Mouse (Mus musculus) cerebellum, postnatal 4 days (tissue): ENCODE measurements at regions not wholly inside any gene's neighbourhood (a gene's known extent, or its start where the extent isn't known, plus 50 kb on each side); places are given as distances from the start of the nearest gene placed in this dataset.

Experiments used
- DNase-seq, 2 experiments: peaks; one replicate each; pipeline ENCODE4 v3.0.0; 2022; ENCODE audit warnings: low spot score in 2 of 2, mixed read lengths in 1 of 2

DNA sequence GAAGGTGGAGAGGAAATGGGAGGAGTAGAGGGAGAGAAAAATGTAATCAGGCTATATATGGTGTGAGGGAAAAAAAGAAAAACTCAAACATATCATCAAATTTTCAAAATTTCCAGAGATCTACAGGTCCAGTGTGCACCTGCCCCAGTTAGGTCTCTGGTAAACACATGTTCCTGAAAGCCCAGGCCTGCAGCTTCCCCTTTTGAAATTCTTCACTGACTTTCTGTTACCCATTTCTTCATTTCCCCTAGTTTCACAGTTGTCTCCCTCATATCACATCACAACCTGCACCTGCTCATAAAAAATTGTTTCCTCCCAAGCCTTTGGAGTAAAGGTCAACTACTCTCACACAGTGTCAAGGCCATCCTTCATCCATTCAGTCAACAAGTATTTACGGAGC, 236.9 kb upstream of the Ldb2 start:
- no peak for DNase-seq

DNA sequence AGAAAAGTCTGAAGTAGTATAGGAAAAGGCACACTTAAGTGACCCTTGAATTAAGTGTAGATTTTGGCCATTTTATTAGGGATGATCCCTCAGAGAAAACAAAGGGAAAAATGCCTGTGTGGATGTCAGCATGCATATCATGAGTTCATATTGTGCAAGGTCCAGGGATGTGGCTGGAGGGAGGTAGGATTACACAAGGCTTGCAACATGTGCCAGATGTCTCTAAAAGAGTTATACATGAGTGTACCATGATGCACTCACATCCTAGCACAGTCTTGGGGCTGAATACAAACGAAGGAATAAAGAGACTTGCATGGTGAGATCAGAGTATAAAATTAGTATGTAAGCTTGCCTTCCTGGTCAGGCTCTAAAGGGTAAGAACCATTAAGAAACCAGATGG, 233.7 kb upstream of the Ldb2 start:
- no peak for DNase-seq

DNA sequence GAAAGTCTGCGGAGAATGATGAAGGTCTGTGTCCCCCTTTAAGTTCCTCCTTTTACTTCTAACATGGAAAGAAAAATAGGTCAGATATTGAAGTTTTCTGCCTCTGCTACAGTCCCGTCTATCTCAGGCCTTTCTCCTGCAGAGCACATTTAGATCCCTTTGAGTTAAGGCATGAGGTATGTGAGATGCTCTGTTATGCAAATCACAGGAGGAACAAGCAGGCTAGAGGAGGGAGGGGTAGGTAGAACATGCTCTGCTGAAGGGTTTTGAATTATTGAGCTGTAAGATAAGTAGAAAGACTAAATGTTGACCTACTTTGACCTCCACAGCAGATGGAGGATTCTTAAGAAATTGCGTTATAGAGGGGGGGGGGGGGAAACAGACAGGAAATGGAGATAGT, 228.4 kb upstream of the Ldb2 start:
- DNase-seq = no peak

DNA sequence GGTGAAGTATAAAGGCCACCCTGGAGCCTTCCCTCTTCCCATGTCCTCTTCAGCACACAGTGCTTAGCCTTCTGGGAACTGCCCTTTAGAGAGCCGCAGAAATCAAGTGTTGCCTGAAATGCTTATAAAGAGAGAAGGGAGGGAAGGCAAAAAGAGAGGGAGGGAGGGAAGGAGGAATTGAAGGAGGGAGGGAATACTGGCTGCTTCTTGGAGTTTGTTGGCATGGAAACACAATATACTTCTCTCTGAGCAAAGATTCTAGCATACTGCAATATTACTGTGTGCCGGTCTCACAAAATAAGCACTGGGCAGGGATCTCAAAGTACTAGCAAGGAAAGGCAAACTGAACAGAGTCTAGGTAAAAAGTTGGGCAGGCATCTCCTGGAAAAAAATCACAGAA, 225.9 kb upstream of the Ldb2 start:
- no peak for DNase-seq

DNA sequence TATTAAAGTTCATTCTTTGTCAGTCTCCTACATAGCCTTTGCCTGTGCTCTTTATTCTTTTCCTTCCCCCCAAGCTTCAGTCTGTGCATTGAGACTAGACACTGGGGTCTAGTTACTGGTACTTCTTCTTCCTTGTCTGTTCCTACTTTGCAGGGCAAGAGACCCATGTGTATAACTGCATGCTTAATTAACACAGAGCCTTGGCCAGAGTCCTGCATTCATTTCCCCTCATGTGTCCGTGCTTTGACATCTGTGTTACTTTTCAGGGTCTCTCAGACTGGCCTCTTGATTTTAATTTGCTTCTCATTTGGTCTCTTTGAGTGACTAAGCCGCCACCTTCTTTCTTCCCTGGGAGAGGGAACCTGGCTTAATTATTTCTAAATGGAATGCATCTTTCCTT, 208.4 kb upstream of the Ldb2 start:
- peak in 1 of 2 experiments; percentile 10 for DNase-seq

DNA sequence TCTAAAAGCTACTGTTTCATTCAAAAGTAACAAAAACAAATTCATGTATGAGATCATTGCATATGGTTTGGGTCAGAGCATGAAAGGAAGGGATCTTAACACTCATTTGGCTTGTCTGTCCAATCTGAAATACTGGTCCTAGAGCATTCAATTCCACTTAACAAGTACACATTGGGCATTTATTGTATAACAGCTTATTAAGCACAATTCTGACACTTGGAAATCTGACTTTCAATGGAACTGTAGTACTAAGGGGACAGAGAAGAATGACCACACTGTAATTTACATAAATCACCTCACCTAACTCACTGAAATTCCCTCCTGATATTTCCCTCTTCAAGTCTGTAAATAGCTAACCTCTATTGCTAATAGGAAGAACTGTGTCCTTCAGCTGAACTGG, 201.5 kb upstream of the Ldb2 start:
- DNase-seq = no peak

DNA sequence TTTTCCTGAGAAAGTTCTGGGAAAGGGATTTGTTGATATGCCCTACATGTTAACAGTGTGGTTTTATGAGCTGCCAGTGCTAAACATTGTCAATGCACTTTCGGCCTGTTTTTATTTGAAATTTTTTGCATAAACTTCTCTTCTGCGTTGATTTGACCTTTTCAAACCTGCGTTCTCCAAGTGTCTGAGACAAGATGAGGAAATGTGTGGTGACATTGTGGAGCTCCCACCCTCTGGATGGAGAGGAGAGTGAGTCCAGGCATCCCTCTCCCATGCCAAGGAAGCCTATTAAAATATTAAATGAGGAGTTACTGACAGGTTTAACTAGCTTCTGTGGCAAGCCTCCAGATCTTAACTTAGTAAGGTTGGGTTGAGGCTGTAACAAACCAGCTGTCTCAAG, 199.6 kb upstream of the Ldb2 start:
- no peak for DNase-seq

DNA sequence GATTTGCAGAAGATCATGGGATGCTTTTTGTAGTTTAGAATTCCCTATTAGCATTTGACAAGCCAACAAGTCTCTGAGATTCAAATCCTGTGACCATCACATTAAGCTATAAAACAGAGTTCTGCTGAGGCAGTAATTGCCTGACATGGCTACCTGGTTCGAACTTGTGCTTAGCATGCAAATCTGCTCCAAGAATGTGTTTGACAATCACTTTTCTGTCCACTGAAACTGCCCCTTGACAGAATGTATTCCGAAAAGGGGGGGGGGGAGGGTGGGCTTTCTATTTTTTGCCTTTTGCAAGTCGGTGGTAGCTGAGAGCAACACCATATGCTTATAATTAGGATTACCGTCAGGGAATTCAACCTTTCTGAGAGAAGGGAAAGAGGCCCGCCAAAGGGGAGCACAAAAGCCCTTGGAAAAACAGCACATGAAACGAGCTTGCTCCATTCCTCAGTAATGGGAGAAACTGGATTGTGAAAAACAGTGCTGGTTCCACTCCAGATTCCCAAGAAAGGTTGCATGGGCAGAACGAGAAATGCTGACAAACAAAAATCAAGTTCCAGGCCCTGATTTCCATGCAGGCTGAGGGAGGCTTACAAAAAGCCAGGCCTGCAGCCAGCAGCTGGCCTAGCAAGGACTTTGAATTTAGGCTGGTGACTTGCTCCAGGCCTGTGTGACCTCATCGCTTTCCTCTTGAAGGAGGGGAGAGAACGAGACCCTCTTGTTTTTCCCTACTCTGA, 176.1 kb upstream of the Ldb2 start:
- DNase-seq = peak in 1 of 2 experiments; percentile 1

DNA sequence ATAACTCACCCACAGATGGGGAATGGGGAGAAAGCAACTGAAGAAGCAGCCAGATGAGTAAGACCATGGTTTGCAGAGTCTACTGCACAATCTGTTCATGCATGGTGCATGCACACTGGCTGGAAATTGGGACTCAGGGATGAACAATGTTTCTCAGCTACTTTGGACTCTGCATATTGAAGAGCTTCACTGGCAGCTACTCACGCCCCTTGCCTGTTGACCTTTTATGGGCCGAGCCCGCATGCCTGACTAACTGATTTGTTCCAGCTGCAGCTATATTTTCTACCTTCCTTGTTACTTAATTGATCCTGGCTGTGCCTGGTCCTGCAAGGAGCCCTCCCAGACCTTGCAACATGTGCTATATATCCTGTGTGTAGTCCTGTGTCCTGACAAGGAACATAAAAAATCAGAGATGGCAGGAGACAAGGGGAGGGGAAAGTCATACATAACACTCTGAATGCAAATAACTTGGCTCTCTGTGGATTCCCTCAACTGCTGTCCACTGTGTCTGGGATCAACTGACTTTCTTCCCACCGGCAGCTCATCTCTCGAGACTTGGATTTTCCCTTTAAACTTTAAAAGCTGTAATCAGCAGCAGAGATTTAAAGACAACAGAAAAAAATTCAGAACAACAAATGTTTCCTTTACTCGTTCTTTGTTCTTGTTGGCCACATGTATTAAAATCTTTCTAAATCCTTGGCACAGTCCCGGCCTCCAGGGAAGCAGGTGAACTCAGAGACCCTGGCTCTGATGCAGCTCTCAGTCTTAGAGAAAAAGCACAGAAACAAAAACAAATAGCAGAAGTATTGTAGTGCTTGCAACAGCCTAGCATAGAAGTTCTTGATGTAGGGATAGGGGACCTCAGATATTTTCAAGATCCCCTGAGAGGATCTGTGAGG, 143.8 kb upstream of the Ldb2 start:
- DNase-seq = no peak

DNA sequence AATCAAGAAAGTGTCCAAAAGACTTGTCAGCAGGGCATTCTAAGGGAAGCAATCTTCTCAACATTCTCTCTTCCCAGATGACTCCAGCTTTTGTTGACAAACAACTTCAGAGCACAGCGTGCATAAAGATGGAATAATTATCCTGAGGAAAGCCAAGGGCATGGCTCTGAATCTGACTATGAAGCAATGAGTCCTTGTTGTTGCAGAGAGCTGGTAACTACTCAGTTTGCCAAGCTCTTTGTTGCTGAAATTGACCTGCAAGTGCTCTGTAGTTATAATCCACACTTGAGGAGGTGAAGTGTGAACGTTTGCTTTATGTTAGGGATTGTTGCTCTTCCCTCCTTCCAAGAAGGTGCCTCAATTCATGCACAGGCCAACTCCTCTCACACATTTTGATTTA, 143.1 kb upstream of the Ldb2 start:
- no peak for DNase-seq

DNA sequence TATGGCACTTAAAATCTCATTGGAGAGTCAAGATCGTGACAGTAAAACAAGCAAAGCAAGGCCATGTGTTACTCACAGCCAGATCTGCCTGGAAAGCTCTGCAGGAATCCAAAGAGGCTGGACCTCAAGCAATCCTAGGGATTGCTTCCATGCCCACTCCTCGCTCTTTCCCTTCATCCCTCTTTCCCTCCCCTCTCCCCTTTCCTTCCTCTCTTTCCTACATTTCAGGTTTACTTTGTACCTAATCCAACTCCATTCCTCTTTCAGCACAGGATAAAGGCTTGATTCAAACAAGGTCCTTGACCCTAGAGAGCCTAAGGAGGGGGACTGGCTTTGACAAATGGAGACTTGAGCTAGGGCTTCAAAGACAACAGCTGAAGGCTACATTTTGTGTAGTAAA, 126.0 kb upstream of the Ldb2 start:
- no peak for DNase-seq

DNA sequence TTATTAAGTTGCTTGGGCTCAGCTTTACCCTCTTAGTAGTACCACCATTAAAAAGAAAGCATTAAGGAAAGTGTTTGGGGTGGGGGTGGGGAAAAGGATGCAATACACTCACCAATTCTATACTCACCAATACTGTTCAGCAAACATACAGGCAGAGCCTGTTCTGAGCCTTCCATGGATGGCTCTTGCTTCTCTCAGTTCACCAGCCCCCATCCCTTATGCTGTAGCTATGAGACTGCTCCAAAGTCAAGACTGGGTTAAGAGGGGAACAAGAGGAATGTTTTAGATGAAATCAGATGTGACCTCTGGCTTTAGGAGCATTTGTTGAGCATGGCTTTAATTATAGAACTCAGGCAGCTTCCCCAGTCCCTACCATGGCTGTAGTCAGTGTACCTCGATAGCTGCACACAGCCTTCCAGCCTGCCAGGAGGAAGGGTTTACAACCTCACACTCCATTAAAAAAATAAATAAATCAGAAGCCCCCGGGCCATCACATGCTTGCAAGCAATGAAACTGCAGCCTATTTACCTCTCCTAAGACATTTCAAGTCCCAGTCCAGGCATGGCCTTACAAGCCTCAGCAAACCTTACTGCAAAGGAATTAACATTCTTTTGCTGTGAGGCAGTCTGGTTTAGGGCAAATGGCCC, 122.8 kb upstream of the Ldb2 start:
- DNase-seq = no peak

DNA sequence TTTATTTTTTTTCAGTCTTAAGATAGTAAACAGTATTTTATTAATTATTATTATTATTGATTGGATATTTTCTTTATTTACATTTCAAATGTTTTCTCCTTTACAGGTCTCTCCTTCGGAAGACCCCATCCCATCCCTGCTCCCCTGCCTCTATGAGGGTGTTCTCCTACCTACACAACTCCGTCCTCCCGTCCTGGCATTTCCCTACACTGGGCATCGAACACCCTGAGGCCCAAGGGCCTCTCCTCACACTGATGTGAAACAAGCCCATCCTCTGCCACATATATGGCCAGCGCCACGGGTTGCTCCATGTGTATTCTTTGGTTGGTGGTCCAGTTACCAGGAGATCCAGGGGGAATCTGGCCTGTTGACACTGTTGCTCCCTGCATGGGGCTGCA, 118.3 kb upstream of the Ldb2 start:
- DNase-seq = no peak

DNA sequence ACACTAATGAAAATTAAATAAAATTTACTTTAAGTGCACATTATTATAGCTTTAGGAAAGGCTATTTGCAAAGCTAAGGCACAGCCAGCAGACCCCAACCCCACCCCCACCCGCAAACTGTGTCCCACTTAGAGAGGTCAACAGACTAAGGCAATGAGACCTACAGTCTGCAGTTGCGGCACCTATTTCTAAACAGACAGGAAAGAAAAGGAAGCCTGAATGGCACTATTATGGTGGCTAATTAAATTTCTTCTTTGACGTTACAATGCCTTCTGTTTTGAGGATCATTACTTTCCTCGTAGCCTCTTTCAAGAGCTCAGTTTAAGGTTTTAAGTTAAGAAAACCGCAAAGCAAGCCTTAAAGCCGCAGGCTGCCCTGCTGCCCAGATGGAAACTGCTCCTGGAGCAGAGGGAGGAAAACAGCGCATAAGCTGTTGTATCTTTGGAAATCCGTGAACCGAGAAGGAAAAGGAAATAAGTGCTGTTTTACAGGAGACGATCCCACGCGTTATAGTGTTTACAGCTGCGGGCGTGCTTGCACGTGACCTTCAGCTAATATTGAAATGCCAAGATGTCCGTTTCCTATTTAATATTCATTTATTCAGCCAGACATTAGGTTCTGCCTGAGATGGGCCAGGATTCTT, 117.8 kb upstream of the Ldb2 start:
- DNase-seq = no peak

DNA sequence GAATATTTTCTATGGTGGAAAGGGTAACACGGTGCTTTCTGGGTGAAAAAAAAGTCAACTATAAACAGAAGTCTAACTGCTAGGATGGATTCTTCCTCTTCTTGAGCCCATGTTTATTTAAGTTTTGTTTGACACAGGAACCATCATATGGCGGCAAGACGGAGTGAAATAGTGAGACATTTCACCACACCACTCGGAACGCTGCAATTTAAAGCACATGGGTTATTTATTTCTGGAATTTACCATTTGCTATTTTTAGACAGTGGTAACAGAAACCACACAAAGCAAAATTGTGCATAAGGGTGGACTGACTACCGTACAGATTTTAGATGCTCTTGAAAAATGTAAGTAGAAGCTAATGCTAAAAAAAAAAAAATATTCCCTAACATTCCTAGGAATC, 103.1 kb upstream of the Ldb2 start:
- no peak for DNase-seq

DNA sequence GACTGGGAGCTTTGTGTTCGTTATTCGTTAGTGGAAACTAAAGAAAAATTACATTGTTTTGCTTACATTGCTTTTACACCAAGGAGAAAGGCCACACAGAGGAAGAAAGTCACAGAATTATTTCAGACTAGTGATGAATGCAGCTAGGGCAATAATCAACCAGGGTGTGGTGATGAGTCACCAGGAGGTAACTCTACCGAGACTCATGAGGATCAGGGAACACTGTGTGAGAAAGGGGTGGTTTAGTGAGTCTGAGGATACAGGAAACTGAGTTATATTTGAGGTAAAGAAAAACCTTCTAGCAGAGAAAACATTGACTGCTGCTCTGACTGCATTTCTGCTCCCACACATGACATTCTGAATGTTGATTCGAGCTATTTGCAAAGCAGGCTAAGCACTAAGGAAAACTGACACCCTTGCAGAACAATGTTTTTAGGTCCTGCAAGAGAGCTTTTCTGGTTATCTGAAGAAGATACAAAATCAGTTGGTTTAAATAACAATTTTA, 87.1 kb upstream of the Ldb2 start:
- no peak for DNase-seq

DNA sequence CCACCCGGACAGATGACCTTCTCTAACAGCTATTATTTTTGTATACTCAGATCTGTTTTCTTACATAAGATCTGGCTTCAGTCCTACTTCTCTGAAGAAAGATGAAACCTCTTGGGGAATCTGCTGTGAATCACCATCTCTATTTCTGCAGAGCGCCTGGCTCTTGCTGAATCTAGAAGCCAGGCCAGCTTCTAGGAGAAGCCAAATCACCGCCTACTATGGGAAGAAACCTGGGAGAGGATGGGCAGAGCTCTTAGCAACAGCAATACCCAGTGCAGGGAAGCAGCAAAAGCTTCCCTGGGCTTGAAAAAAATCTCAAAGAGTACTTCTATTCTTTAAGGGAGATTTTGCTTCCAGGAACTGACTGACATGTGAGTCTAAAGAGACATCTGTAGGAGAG, 77.5 kb upstream of the Ldb2 start:
- DNase-seq = no peak

DNA sequence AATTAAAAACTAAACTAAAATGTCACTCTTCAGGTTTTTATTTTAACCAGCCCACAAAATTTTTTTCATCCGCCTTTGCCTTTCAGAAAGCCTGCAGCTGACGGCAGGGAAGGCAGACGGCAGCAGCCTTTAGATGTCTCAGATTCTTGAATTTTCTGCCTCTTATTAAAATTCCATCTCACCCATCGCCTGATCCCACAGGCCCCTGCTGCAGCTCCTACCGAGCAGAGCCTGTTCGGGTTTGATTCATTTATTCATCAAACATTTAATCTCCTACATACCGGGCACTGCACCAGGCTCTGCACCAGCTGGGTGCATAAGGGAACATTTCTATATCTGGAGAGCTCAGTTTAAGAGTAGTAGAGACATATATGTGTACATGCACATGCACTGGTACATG, 72.8 kb upstream of the Ldb2 start:
- DNase-seq = no peak

DNA sequence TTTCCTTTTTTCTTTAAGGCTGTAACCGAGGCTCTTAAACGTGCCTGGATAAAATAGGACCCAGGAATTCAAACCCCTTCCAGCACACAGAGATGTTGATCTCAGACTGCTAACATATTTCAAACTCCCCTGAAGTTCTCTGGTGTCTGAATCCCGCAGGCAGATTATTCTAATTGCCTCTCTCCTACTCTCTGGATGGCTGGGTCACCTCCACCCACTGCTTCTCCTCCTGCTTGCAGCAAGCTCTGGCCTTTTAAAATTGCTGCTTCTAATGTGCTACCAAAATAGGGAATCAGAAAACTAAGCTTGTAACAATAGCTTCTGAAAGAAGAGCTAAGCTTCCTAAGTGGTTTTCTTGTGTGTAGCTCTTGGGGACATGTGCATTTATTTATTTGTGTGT, 64.4 kb upstream of the Ldb2 start:
- no peak for DNase-seq

DNA sequence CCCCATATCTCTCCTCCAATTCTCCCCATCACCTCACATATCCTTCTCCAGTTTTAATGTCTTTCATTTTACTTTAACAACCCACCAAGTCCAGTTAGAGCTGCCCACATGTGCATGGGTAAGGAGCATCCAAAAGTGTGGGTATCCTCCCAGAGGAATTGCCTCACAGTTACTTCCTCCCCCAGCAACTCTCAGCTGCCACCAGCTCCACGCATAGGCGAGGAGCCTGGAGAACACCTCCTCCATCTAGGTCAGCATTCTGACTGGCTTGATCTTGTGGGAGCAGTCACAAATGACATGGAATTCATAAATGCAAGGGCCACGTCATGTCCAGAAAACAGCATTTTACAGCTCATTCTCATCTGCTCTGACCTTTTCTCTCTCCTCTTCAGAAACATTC, 63.9 kb upstream of the Ldb2 start:
- no peak for DNase-seq

DNA sequence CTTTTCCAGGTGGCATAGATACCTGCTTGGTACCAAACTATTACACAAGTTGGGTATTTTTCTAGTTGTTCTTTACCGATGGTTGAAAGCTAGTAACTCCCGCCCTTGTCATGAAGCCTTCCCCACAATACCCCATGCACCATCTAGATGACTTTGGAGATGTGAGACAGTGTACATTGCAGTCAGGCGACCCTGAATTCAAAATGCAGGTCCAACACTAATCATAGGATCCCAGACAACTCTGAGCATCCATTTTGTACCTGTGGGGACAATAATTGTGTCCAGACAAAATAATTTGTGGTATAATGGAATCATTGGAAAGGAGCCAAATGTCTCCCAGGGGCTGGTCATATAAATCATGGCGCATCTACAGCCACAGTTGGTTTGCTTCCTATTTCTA, 54.7 kb upstream of the Ldb2 start:
- no peak for DNase-seq
